Mouse (Mus musculus): ENCODE measurements around the gene Rnaseh1. TPM values are rescaled to one million over a fixed set of nuclear protein-coding genes. Genes with fewer than 3 reads are reported as not detected.

The Rnaseh1 gene
- total RNA-seq, 2 experiments from 2014 or later, result 3.6 to 8.8 TPM

DNA sequence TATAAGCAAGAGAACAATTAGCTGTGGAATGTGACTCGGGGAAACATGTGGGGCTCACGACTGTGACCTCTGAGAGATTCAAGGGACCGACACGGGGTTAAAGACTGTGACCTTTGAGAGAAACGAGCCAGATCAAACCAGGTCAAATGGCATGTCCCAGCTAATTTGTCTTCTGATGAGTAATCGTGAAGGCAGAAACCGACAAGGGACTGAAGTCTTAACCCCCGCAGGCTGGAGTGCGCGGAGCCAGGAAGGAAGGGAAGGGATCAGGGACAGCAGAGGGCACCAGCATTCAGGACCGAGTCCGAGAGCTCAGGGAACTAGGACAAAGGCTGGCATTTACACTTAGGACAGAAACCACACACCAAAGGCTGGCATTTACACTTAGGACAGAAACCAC is 55.0 kb downstream of the Rnaseh1 start:
- ATAC-seq (replicated peaks; ENCODE audit: low FRiP score, poor library complexity, severe bottlenecking), result no peak

DNA sequence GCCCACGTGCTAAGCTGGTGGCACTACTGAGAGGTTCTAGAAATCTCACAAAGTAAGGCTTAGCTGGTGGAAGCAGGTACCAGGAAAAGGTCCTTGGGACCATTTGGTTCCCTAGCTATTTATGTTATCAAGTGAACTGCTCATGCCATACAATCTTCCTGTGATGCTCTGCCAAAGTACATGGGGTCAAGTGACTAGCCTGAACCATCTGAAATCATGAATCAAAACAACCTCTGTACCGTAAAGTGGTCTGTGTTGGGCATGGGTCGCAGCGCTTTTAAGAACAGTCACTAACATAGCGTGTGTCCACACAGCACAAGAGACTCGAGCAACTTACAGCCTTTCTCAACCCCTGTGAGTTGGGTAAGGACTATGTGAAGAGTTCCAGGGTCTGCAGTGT is 55.8 kb downstream of the Rnaseh1 start:
- ATAC-seq (replicated peaks; ENCODE audit: low FRiP score, poor library complexity, severe bottlenecking), result no peak

DNA sequence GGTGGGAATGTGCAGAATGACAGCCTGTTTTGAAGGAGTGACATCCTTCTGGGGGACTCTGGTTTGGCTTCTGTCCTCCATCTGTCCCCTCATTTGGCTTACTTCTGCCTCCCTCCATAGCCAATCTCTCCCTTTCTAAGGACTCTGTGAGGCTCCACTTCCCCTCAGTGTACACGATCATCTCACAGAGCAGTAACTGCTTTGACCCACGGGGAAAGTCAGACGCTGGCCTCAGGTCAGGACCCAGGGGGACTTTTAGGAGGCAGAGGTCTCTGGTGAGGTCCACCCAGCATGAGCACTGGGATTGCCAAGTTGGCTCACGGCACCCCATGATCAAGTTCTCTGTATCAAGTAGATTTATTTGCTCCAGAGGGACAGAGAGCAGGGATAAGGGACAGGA is 58.8 kb downstream of the Rnaseh1 start:
- ATAC-seq (replicated peaks; ENCODE audit: low FRiP score, poor library complexity, severe bottlenecking), result no peak

Other genes with a start within 250 kb of the Rnaseh1 start
- not detected in 2 replicates for gene Dcdc2c, start 97.2 kb upstream of the Rnaseh1 start, total RNA-seq (2015; ENCODE audit: low replicate concordance)
- gene Dcdc2c, start 97.2 kb upstream of the Rnaseh1 start, total RNA-seq (2017; ENCODE audit: low replicate concordance), result not detected in 2 replicates
- gene Allc, start 67.1 kb upstream of the Rnaseh1 start, total RNA-seq (2015; ENCODE audit: low replicate concordance), result not detected in 2 replicates
- not detected in 2 replicates for gene Allc, start 67.1 kb upstream of the Rnaseh1 start, total RNA-seq (2017; ENCODE audit: low replicate concordance)
- not detected in 2 replicates for gene Colec11, start 26.2 kb upstream of the Rnaseh1 start, total RNA-seq (2015; ENCODE audit: low replicate concordance)
- not detected in 2 replicates for gene Colec11, start 26.2 kb upstream of the Rnaseh1 start, total RNA-seq (2017; ENCODE audit: low replicate concordance)
- gene Rps7, start 13.6 kb upstream of the Rnaseh1 start, total RNA-seq (2015; ENCODE audit: low replicate concordance), result 586 and 840 TPM in 2 replicates
- 645 and 703 TPM in 2 replicates for gene Rps7, start 13.6 kb upstream of the Rnaseh1 start, total RNA-seq (2017; ENCODE audit: low replicate concordance)
- gene Adi1, start 25.6 kb downstream of the Rnaseh1 start, total RNA-seq (2015; ENCODE audit: low replicate concordance), result 11.5 and 14.7 TPM in 2 replicates
- 3.1 and 7.7 TPM in 2 replicates for gene Adi1, start 25.6 kb downstream of the Rnaseh1 start, total RNA-seq (2017; ENCODE audit: low replicate concordance)
- gene Trappc12, start 100.9 kb downstream of the Rnaseh1 start, total RNA-seq (2015; ENCODE audit: low replicate concordance), result 22.3 and 29.8 TPM in 2 replicates
- 17.1 and 25.2 TPM in 2 replicates for gene Trappc12, start 100.9 kb downstream of the Rnaseh1 start, total RNA-seq (2017; ENCODE audit: low replicate concordance)
- gene Eipr1, start 102.2 kb downstream of the Rnaseh1 start, total RNA-seq (2015; ENCODE audit: low replicate concordance), result 14.1 and 19.7 TPM in 2 replicates
- gene Eipr1, start 102.2 kb downstream of the Rnaseh1 start, total RNA-seq (2017; ENCODE audit: low replicate concordance), result 13.5 and 20.5 TPM in 2 replicates

Measured in erythroid progenitor cell, adult 5-6 weeks (primary cell).